Mouse (Mus musculus): ENCODE data around the gene Sae1. TPM values are rescaled to one million over a fixed set of nuclear protein-coding genes. Genes with fewer than 3 reads are reported as not detected.

The Sae1 gene
- polyA plus RNA-seq, 1 experiment from 2014 or later = 144 TPM

- 1% methylated on average over 70 of the region's 70 CpGs for WGBS (ENCODE audit: insufficient replicate concordance)
- ATAC-seq (ENCODE audit: low read depth) (peak; percentile 82), DNase-seq (peak; percentile 100)
- Histone ChIP-seq H3K4me2 (peak within 1 kb of the TSS; percentile 80), H3K9me3 (replicated peaks) (no peaks in the 10 kb centered on the region), H3K27ac (peak within 1 kb of the TSS; percentile 92), H3K4me1 (replicated peaks) (peaks cover 32% of the 10 kb centered on the region), H3K4me3 (replicated peaks) (peak within 1 kb of the TSS; percentile 72), H3K36me3 (peaks cover 31% of the 10 kb centered on the region), H3K9ac (peak within 1 kb of the TSS; percentile 79), H3K27me3 (no peaks in the 10 kb centered on the region)
Observed at GRCm38 (mm10) chr7:16286026-16286961, 101.3 kb downstream of the Sae1 start, which contains the start of gene Ccdc9. TSS of gene Ccdc9 (minus strand) at chr7:16286795.

GRCm38 (mm10) chr7:16285450-16286025 is 102.1 kb downstream of the Sae1 start:
- Histone ChIP-seq H3K36me3 (peaks cover 39% of the 10 kb centered on the region), H3K4me1 (replicated peaks) (peaks cover 32% of the 10 kb centered on the region), H3K9ac (peak overlapping the region; percentile 54), H3K4me3 (replicated peaks) (peak overlapping the region; percentile 72), H3K9me3 (replicated peaks) (no peaks in the 10 kb centered on the region), H3K27me3 (no peaks in the 10 kb centered on the region), H3K27ac (peak overlapping the region; percentile 92), H3K4me2 (peak overlapping the region; percentile 80)
- DNase-seq = peak; percentile 75
- WGBS (ENCODE audit: insufficient replicate concordance) = 3% methylated on average over 14 of the region's 14 CpGs
- peak; percentile 30 for ATAC-seq (ENCODE audit: low read depth)

- H3K4me3 ChIP-seq (replicated peaks) = peak overlapping the region; percentile 72
- no peak for ATAC-seq (ENCODE audit: low read depth)
- H3K27ac ChIP-seq = peak overlapping the region; percentile 92
- no peaks in the 10 kb centered on the region for H3K27me3 ChIP-seq
- 68% methylated on average over 9 of the region's 9 CpGs for WGBS (ENCODE audit: insufficient replicate concordance)
- no peak for DNase-seq
- H3K36me3 ChIP-seq = peaks cover 45% of the 10 kb centered on the region
- H3K4me1 ChIP-seq (replicated peaks) = peaks cover 32% of the 10 kb centered on the region
- peak overlapping the region; percentile 80 for H3K4me2 ChIP-seq
- peak overlapping the region; percentile 54 for H3K9ac ChIP-seq
- H3K9me3 ChIP-seq (replicated peaks) = no peaks in the 10 kb centered on the region
Observed at GRCm38 (mm10) chr7:16284904-16285303, 102.7 kb downstream of the Sae1 start.

- 0 out of 2 replicates have a peak overlapping the region, but pooled peaks have one; percentile 92 for H3K27ac ChIP-seq
- no peak overlapping the region for H3K9ac ChIP-seq
- H3K36me3 ChIP-seq = peaks cover 52% of the 10 kb centered on the region
- WGBS (ENCODE audit: insufficient replicate concordance) = 84% methylated on average over 8 of the region's 8 CpGs
- H3K27me3 ChIP-seq = no peaks in the 10 kb centered on the region
- H3K4me3 ChIP-seq (replicated peaks) = no peak overlapping the region
- DNase-seq = no peak
- no peak for ATAC-seq (ENCODE audit: low read depth)
- no peak overlapping the region for H3K4me2 ChIP-seq
- H3K9me3 ChIP-seq (replicated peaks) = no peaks in the 10 kb centered on the region
- H3K4me1 ChIP-seq (replicated peaks) = peaks cover 32% of the 10 kb centered on the region
Observed at GRCm38 (mm10) chr7:16284001-16284400, 103.6 kb downstream of the Sae1 start.

GRCm38 (mm10) chr7:16282334-16282733 is 105.3 kb downstream of the Sae1 start:
- Histone ChIP-seq H3K4me3 (replicated peaks) (no peak overlapping the region), H3K9ac (no peak overlapping the region), H3K4me2 (no peak overlapping the region), H3K27me3 (no peaks in the 10 kb centered on the region), H3K36me3 (peaks cover 69% of the 10 kb centered on the region), H3K9me3 (replicated peaks) (no peaks in the 10 kb centered on the region), H3K27ac (no peak overlapping the region), H3K4me1 (replicated peaks) (peaks cover 34% of the 10 kb centered on the region)
- no peak for DNase-seq
- 91% methylated on average over 13 of the region's 13 CpGs for WGBS (ENCODE audit: insufficient replicate concordance)
- ATAC-seq (ENCODE audit: low read depth) = no peak

- no peak overlapping the region for H3K4me3 ChIP-seq (replicated peaks)
- ATAC-seq (ENCODE audit: low read depth) (no peak), DNase-seq (no peak)
- H3K9ac ChIP-seq = no peak overlapping the region
- peaks cover 42% of the 10 kb centered on the region for H3K4me1 ChIP-seq (replicated peaks)
- H3K4me2 ChIP-seq = no peak overlapping the region
- 89% methylated on average over 11 of the region's 11 CpGs for WGBS (ENCODE audit: insufficient replicate concordance)
- H3K27me3 ChIP-seq = no peaks in the 10 kb centered on the region
- no peak overlapping the region for H3K27ac ChIP-seq
- H3K9me3 ChIP-seq (replicated peaks) = no peaks in the 10 kb centered on the region
- H3K36me3 ChIP-seq = peaks cover 85% of the 10 kb centered on the region
Observed at GRCm38 (mm10) chr7:16280721-16281120, 106.9 kb downstream of the Sae1 start.

GRCm38 (mm10) chr7:16274922-16275890 is 112.4 kb downstream of the Sae1 start:
- Histone ChIP-seq H3K27me3 (no peaks in the 10 kb centered on the region), H3K4me1 (replicated peaks) (peaks cover 63% of the 10 kb centered on the region), H3K4me3 (replicated peaks) (peak overlapping the region; percentile 84), H3K4me2 (peak overlapping the region; percentile 100), H3K27ac (peak overlapping the region; percentile 98), H3K9me3 (replicated peaks) (no peaks in the 10 kb centered on the region), H3K9ac (peak overlapping the region; percentile 93), H3K36me3 (peaks cover 54% of the 10 kb centered on the region)
- WGBS (ENCODE audit: insufficient replicate concordance) = 47% methylated on average over 10 of the region's 10 CpGs
- ATAC-seq (ENCODE audit: low read depth) = 0 out of 2 replicates have a peak, but pooled peaks have one; percentile 13
- peak; percentile 52 for DNase-seq

GRCm38 (mm10) chr7:16273766-16274140 is 113.9 kb downstream of the Sae1 start:
- peak overlapping the region; percentile 100 for H3K4me2 ChIP-seq
- peak overlapping the region; percentile 84 for H3K4me3 ChIP-seq (replicated peaks)
- H3K36me3 ChIP-seq = peaks cover 42% of the 10 kb centered on the region
- peak overlapping the region; percentile 93 for H3K9ac ChIP-seq
- no peaks in the 10 kb centered on the region for H3K27me3 ChIP-seq
- H3K9me3 ChIP-seq (replicated peaks) = no peaks in the 10 kb centered on the region
- under 1% methylated on average over 18 of the region's 18 CpGs for WGBS (ENCODE audit: insufficient replicate concordance)
- H3K27ac ChIP-seq = peak overlapping the region; percentile 98
- peak; percentile 82 for DNase-seq
- peak; percentile 85 for ATAC-seq (ENCODE audit: low read depth)
- H3K4me1 ChIP-seq (replicated peaks) = peaks cover 70% of the 10 kb centered on the region

GRCm38 (mm10) chr7:16273081-16273765 is 114.4 kb downstream of the Sae1 start, which contains the start of gene Inafm1:
TSS of gene Inafm1 (minus strand) at chr7:16273617.
- Histone ChIP-seq H3K4me1 (replicated peaks) (peaks cover 70% of the 10 kb centered on the region), H3K4me3 (replicated peaks) (peak within 1 kb of the TSS; percentile 84), H3K4me2 (peak within 1 kb of the TSS; percentile 100), H3K9ac (peak within 1 kb of the TSS; percentile 93), H3K9me3 (replicated peaks) (no peaks in the 10 kb centered on the region), H3K27me3 (no peaks in the 10 kb centered on the region), H3K36me3 (peaks cover 37% of the 10 kb centered on the region), H3K27ac (peak within 1 kb of the TSS; percentile 98)
- ATAC-seq (ENCODE audit: low read depth) = peak; percentile 69
- 2% methylated on average over 41 of the region's 49 CpGs for WGBS (ENCODE audit: insufficient replicate concordance)
- DNase-seq = peak; percentile 86

GRCm38 (mm10) chr7:16272681-16273080 is 114.9 kb downstream of the Sae1 start:
- peak overlapping the region; percentile 93 for H3K9ac ChIP-seq
- ATAC-seq (ENCODE audit: low read depth) (peak; percentile 79), DNase-seq (peak; percentile 87)
- H3K4me3 ChIP-seq (replicated peaks) = peak overlapping the region; percentile 84
- H3K27me3 ChIP-seq = no peaks in the 10 kb centered on the region
- H3K27ac ChIP-seq = peak overlapping the region; percentile 98
- H3K4me2 ChIP-seq = peak overlapping the region; percentile 100
- WGBS (ENCODE audit: insufficient replicate concordance) = under 1% methylated on average over 46 of the region's 46 CpGs
- no peaks in the 10 kb centered on the region for H3K9me3 ChIP-seq (replicated peaks)
- H3K4me1 ChIP-seq (replicated peaks) = peaks cover 70% of the 10 kb centered on the region
- H3K36me3 ChIP-seq = peaks cover 31% of the 10 kb centered on the region

Measured in liver, embryonic 13.5 days (tissue).